Mouse (Mus musculus) erythroblast, embryonic 14.5 days (primary cell): ENCODE measurements around the gene Tmem185b. TPM values are rescaled to one million over a fixed set of nuclear protein-coding genes. Genes with fewer than 3 reads are reported as not detected.
A peak's percentile ranks its signal among the peaks of the same experiment; 100 is the strongest.

Experiments used
- H3K27me3 ChIP-seq: 2 replicates; pipeline ENCODE4 v1.6.1; 2012; ENCODE audit warnings: inconsistent platforms; ENCODE audit not compliant: control insufficient read depth
- H3K36me3 ChIP-seq: 2 replicates; pipeline ENCODE4 v1.6.1; 2012; ENCODE audit warnings: mild to moderate bottlenecking, inconsistent platforms; ENCODE audit not compliant: control insufficient read depth
- H3K4me1 ChIP-seq: 2 replicates; pipeline ENCODE4 v1.6.1; 2012; ENCODE audit warnings: inconsistent platforms; ENCODE audit not compliant: control insufficient read depth
- H3K4me3 ChIP-seq: replicated peaks from 2 replicates; pipeline ENCODE3; 2012; ENCODE audit warnings: moderate library complexity, mild to moderate bottlenecking, inconsistent platforms
- H3K9me3 ChIP-seq: 2 replicates; pipeline ENCODE4 v1.6.1; 2012; ENCODE audit warnings: low read length, inconsistent platforms, mixed read lengths; ENCODE audit not compliant: control insufficient read depth
- GATA1 ChIP-seq: IDR thresholded peaks from 2 replicates; pipeline ENCODE4 v1.6.1; 2012; ENCODE audit warnings: low read length, inconsistent platforms, mixed read lengths
- TAL1 ChIP-seq: IDR thresholded peaks from 3 replicates; pipeline ENCODE4 v1.6.1; 2012; ENCODE audit warnings: low read length, inconsistent platforms, mixed read lengths
- polyA plus RNA-seq: library from polyadenylated mRNA; stranded (reverse); fragments of >175 nt; gene quantifications from 2 replicates; pipeline ENCODE4 v1.2.3, GENCODE M21; 2012

Tmem185b gene
- polyA plus RNA-seq, result 0.18 and 0.42 TPM in 2 replicates

GRCm38 (mm10) chr1:119525689-119526591 lies at the start of gene Tmem185b:
TSS of gene Tmem185b (plus strand) at chr1:119526160.
- peaks cover 30% of the 10 kb centered on the region for H3K4me1 ChIP-seq

GRCm38 (mm10) chr1:119476905-119477353 lies 49.0 kb upstream of the Tmem185b start:
- Histone ChIP-seq H3K9me3 (no peaks in the 10 kb centered on the region), H3K4me1 (peaks cover 15% of the 10 kb centered on the region), H3K27me3 (peaks cover 2% of the 10 kb centered on the region; the same call in 1 of the 2 replicates), H3K4me3 (no peak overlapping the region), H3K36me3 (peaks cover 9% of the 10 kb centered on the region; the same call in 1 of the 2 replicates)
- no peak for TF ChIP-seq GATA1
- no peak for TF ChIP-seq TAL1

More at GRCm38 (mm10) chr1:119525689-119526591, at the start of gene Tmem185b:
- TF ChIP-seq TAL1 (no peak), GATA1 (no peak)
- Histone ChIP-seq H3K36me3 (peaks cover 24% of the 10 kb centered on the region), H3K27me3 (no peaks in the 10 kb centered on the region), H3K4me3 (peak within 1 kb of the TSS; percentile 85), H3K9me3 (peaks cover 14% of the 10 kb centered on the region)

- Histone ChIP-seq H3K4me1 (peaks cover under 1% of the 10 kb centered on the region; the same call in 1 of the 2 replicates), H3K9me3 (no peaks in the 10 kb centered on the region), H3K27me3 (peaks cover 2% of the 10 kb centered on the region; the same call in 1 of the 2 replicates), H3K4me3 (no peak overlapping the region), H3K36me3 (peaks cover 7% of the 10 kb centered on the region; the same call in 1 of the 2 replicates)
- TF ChIP-seq TAL1 (no peak), GATA1 (no peak)
Observed at GRCm38 (mm10) chr1:119479641-119480040, 46.3 kb upstream of the Tmem185b start.

GRCm38 (mm10) chr1:119480678-119481077 lies 45.3 kb upstream of the Tmem185b start:
- Histone ChIP-seq H3K36me3 (peaks cover 5% of the 10 kb centered on the region; the same call in 1 of the 2 replicates), H3K27me3 (peaks cover 2% of the 10 kb centered on the region; the same call in 1 of the 2 replicates), H3K4me3 (no peak overlapping the region), H3K4me1 (no peaks in the 10 kb centered on the region), H3K9me3 (no peaks in the 10 kb centered on the region)
- no peak for TF ChIP-seq TAL1
- TF ChIP-seq GATA1, result no peak

- H3K9me3 ChIP-seq, result no peaks in the 10 kb centered on the region
- no peaks in the 10 kb centered on the region; the same call in 1 of the 2 replicates for H3K27me3 ChIP-seq
- no peak for TF ChIP-seq GATA1
- no peak for TF ChIP-seq TAL1
- peaks cover 2% of the 10 kb centered on the region; the same call in 1 of the 2 replicates for H3K36me3 ChIP-seq
- H3K4me3 ChIP-seq, result no peak overlapping the region
- no peaks in the 10 kb centered on the region for H3K4me1 ChIP-seq
Observed at GRCm38 (mm10) chr1:119481205-119481932, 44.6 kb upstream of the Tmem185b start.

- TF ChIP-seq TAL1 (no peak), GATA1 (no peak)
- Histone ChIP-seq H3K4me1 (no peaks in the 10 kb centered on the region), H3K27me3 (no peaks in the 10 kb centered on the region; the same call in 1 of the 2 replicates), H3K36me3 (peaks cover 2% of the 10 kb centered on the region; the same call in 1 of the 2 replicates), H3K9me3 (no peaks in the 10 kb centered on the region), H3K4me3 (no peak overlapping the region)
Observed at GRCm38 (mm10) chr1:119482891-119483290, 43.1 kb upstream of the Tmem185b start.

- TF ChIP-seq GATA1 (no peak), TAL1 (no peak)
- Histone ChIP-seq H3K4me3 (no peak overlapping the region), H3K36me3 (peaks cover 2% of the 10 kb centered on the region; the same call in 1 of the 2 replicates), H3K27me3 (no peaks in the 10 kb centered on the region), H3K9me3 (no peaks in the 10 kb centered on the region), H3K4me1 (no peaks in the 10 kb centered on the region)
Observed at GRCm38 (mm10) chr1:119484457-119484856, 41.5 kb upstream of the Tmem185b start.

- H3K9me3 ChIP-seq, result no peaks in the 10 kb centered on the region
- no peak overlapping the region for H3K4me3 ChIP-seq
- TF ChIP-seq TAL1, result no peak
- TF ChIP-seq GATA1, result no peak
- no peaks in the 10 kb centered on the region for H3K27me3 ChIP-seq
- no peaks in the 10 kb centered on the region for H3K4me1 ChIP-seq
- peaks cover 2% of the 10 kb centered on the region; the same call in 1 of the 2 replicates for H3K36me3 ChIP-seq
Observed at GRCm38 (mm10) chr1:119485825-119486224, 40.1 kb upstream of the Tmem185b start.
